Mouse (Mus musculus): ENCODE measurements around the gene Lyve1. TPM values are rescaled to one million over a fixed set of nuclear protein-coding genes. Genes with fewer than 3 reads are reported as not detected.

Lyve1 gene
- total and polyA plus RNA-seq, 3 experiments: not detected

GRCm38 (mm10) chr7:110801028-110801427 is 62.0 kb downstream of the Lyve1 start:
- DNase-seq (ENCODE audit: low read depth, low spot score): peak; percentile 86
- no peak for TF ChIP-seq E2F4 (IDR thresholded peaks at IDR 0.05; ENCODE audit: borderline replicate concordance, low read depth, low read length)
- TF ChIP-seq NELFE (IDR thresholded peaks at IDR 0.05; ENCODE audit: low read depth, low read length): no peak
- TF ChIP-seq TCF12 (IDR thresholded peaks at IDR 0.05; ENCODE audit: low read depth, low read length): 0 out of 2 replicates have a peak, but pooled peaks have one; percentile 3
- no peak for TF ChIP-seq MAFK (IDR thresholded peaks at IDR 0.05; ENCODE audit: borderline replicate concordance, low read depth, low read length)
- TF ChIP-seq ZC3H11A (IDR thresholded peaks at IDR 0.05; ENCODE audit: low read depth, low read length): peak; percentile 97
- peak; percentile 100 for TF ChIP-seq SMC3 (IDR thresholded peaks at IDR 0.05; ENCODE audit: low read depth, low read length)
- peak; percentile 90 to 98 (median 94) for TF ChIP-seq CTCF (IDR thresholded peaks at IDR 0.05 in 2 of 3, conservative IDR thresholded peaks at IDR 0.05 in 1 of 3; ENCODE audit: control insufficient read depth in 1 of 3, insufficient read depth in 1 of 3, low read depth in 2 of 3, low read length in 3 of 3, poor library complexity in 1 of 3, severe bottlenecking in 1 of 3)
- TF ChIP-seq MXI1 (IDR thresholded peaks at IDR 0.05; ENCODE audit: low read depth, low read length): no peak
- TF ChIP-seq MAX (IDR thresholded peaks at IDR 0.05; ENCODE audit: low read length): no peak
- no peak for TF ChIP-seq ZMIZ1 (IDR thresholded peaks at IDR 0.05; ENCODE audit: low read depth, low read length)
- 0 out of 2 replicates have a peak, but pooled peaks have one; percentile 35 for TF ChIP-seq SIN3A (IDR thresholded peaks at IDR 0.05; ENCODE audit: low read length)
- no peak for TF ChIP-seq ETS1 (IDR thresholded peaks at IDR 0.05; ENCODE audit: low read depth, low read length)
- TF ChIP-seq MEF2A (IDR thresholded peaks at IDR 0.05; ENCODE audit: extremely low read depth, insufficient replicate concordance, low read depth, low read length, poor library complexity, severe bottlenecking): no peak
- TF ChIP-seq GATA1 (IDR thresholded peaks at IDR 0.05; ENCODE audit: low read depth, low read length): no peak
- no peak for TF ChIP-seq TBP (IDR thresholded peaks at IDR 0.05; ENCODE audit: low read depth, low read length)
- peak; percentile 98 for TF ChIP-seq RAD21 (IDR thresholded peaks at IDR 0.05; ENCODE audit: low read depth, low read length)
- no peak for TF ChIP-seq ZKSCAN1 (IDR thresholded peaks at IDR 0.05; ENCODE audit: low read depth, low read length)
- no peak for TF ChIP-seq HCFC1 (IDR thresholded peaks at IDR 0.05; ENCODE audit: low read depth, low read length)
- TF ChIP-seq MYB (IDR thresholded peaks at IDR 0.05; ENCODE audit: low read depth, low read length): no peak
- Histone ChIP-seq H3K9ac (ENCODE audit: control insufficient read depth, low read depth, low read length, poor library complexity, severe bottlenecking) (no peak overlapping the region), H3K27me3 (ENCODE audit: control insufficient read depth in 1 of 2, insufficient read depth in 2 of 2, low read length in 2 of 2) (no peaks in the 10 kb centered on the region), H3K36me3 (ENCODE audit: control insufficient read depth in 1 of 2, insufficient read depth in 2 of 2, low read length in 2 of 2) (no peaks in the 10 kb centered on the region; a peak in 1 of 4 replicates), H3K9me3 (replicated peaks; ENCODE audit: insufficient read depth, low read length) (no peaks in the 10 kb centered on the region), H3K79me2 (ENCODE audit: control insufficient read depth, insufficient read depth, low read length, poor library complexity) (no peaks in the 10 kb centered on the region), H3K4me3 (ENCODE audit: control insufficient read depth in 1 of 2, insufficient read depth in 1 of 2, low read depth in 2 of 2, low read length in 2 of 2) (no peak overlapping the region), H3K27ac (ENCODE audit: control insufficient read depth, low read depth, low read length) (no peak overlapping the region), H3K4me1 (ENCODE audit: control insufficient read depth in 1 of 2, insufficient read depth in 2 of 2, low read length in 2 of 2) (no peaks in the 10 kb centered on the region)

Other genes with a start within 250 kb of the Lyve1 start
- 1.3 and 2.0 TPM in 2 replicates for gene Sbf2, start 248.3 kb downstream of the Lyve1 start, total RNA-seq (2012; rRNA removed)
- 1 to 10 TPM in 1 of 2 experiments, not detected in 1; 4.4 TPM for gene Sbf2, start 248.3 kb downstream of the Lyve1 start, polyA plus RNA-seq (2012; ENCODE audit: insufficient read depth in 1 of 2, insufficient read length in 2 of 2, low read depth in 1 of 2, low replicate concordance in 2 of 2, missing spikeins in 1 of 2)
- not detected in 2 replicates for gene Adm, start 235.6 kb downstream of the Lyve1 start, total RNA-seq (2012; rRNA removed)
- not detected for gene Adm, start 235.6 kb downstream of the Lyve1 start, polyA plus RNA-seq (2012; ENCODE audit: insufficient read depth in 1 of 2, insufficient read length in 2 of 2, low read depth in 1 of 2, low replicate concordance in 2 of 2, missing spikeins in 1 of 2)
- 11.7 and 14.8 TPM in 2 replicates for gene Ampd3, start 95.0 kb downstream of the Lyve1 start, total RNA-seq (2012; rRNA removed)
- gene Ampd3, start 95.0 kb downstream of the Lyve1 start, polyA plus RNA-seq (2012; ENCODE audit: insufficient read depth in 1 of 2, insufficient read length in 2 of 2, low read depth in 1 of 2, low replicate concordance in 2 of 2, missing spikeins in 1 of 2): 10 to 100 TPM in 1 of 2 experiments, not detected in 1; 22.3 TPM
- gene Rnf141, start 18.8 kb downstream of the Lyve1 start, total RNA-seq (2012; rRNA removed): 19.7 and 23.3 TPM in 2 replicates
- gene Rnf141, start 18.8 kb downstream of the Lyve1 start, polyA plus RNA-seq (2012; ENCODE audit: insufficient read depth in 1 of 2, insufficient read length in 2 of 2, low read depth in 1 of 2, low replicate concordance in 2 of 2, missing spikeins in 1 of 2): 10 to 100 TPM in 1 of 2 experiments, not detected in 1; 18.8 TPM
- 0.19 and 0.20 TPM in 2 replicates for gene Mrvi1, start 119.2 kb upstream of the Lyve1 start, total RNA-seq (2012; rRNA removed)
- gene Mrvi1, start 119.2 kb upstream of the Lyve1 start, polyA plus RNA-seq (2012; ENCODE audit: insufficient read depth in 1 of 2, insufficient read length in 2 of 2, low read depth in 1 of 2, low replicate concordance in 2 of 2, missing spikeins in 1 of 2): under 1 TPM in 1 of 2 experiments, not detected in 1; 0.92 TPM
- gene Ctr9, start 165.7 kb upstream of the Lyve1 start, total RNA-seq (2012; rRNA removed): 37.5 and 37.9 TPM in 2 replicates
- gene Ctr9, start 165.7 kb upstream of the Lyve1 start, polyA plus RNA-seq (2012; ENCODE audit: insufficient read depth in 1 of 2, insufficient read length in 2 of 2, low read depth in 1 of 2, low replicate concordance in 2 of 2, missing spikeins in 1 of 2): 100 to 1,000 TPM in 1 of 2 experiments, 10 to 100 TPM in 1; 42.8 to 141 TPM
- gene Eif4g2, start 219.8 kb upstream of the Lyve1 start, total RNA-seq (2012; rRNA removed): 332 and 344 TPM in 2 replicates
- 100 to 1,000 TPM; 935 to 958 TPM for gene Eif4g2, start 219.8 kb upstream of the Lyve1 start, polyA plus RNA-seq (2012; ENCODE audit: insufficient read depth in 1 of 2, insufficient read length in 2 of 2, low read depth in 1 of 2, low replicate concordance in 2 of 2, missing spikeins in 1 of 2)

Data from MEL (cell line).